Mouse (Mus musculus) liver, embryonic 12.5 days (tissue): Measurements from ENCODE around the gene Olfr748. TPM values are rescaled to one million over a fixed set of nuclear protein-coding genes. Genes with fewer than 3 reads are reported as not detected.
"Not testable (repeated sequence)": the region's sequence is repeated elsewhere in the genome, so short reads cannot be mapped to it uniquely, and the experiment has no call there.

Experiments
- ATAC-seq: fragments of 200-750 bp; cut with Nextera tagmentation; 2 replicates; pipeline ENCODE4 v1.8.0; 2017; ENCODE audit warnings: moderate number of reproducible peaks, mild to moderate bottlenecking, moderate library complexity
- H3K27ac ChIP-seq: fragments of 300-500 bp; sonication (generic); 2 replicates; pipeline ENCODE4 v1.5.1; 2016; ENCODE audit warnings: mild to moderate bottlenecking
- H3K27me3 ChIP-seq: fragments of 300-500 bp; sonication (generic); replicated peaks from 2 replicates; pipeline ENCODE4 v1.6.1; 2016; ENCODE audit warnings: mild to moderate bottlenecking, moderate library complexity
- H3K36me3 ChIP-seq: fragments of 300-500 bp; sonication (generic); 2 replicates; pipeline ENCODE4 v1.6.1; 2016; ENCODE audit warnings: mild to moderate bottlenecking, moderate library complexity
- H3K4me1 ChIP-seq: fragments of 300-500 bp; sonication (generic); 2 replicates; pipeline ENCODE4 v1.6.1; 2016
- H3K4me2 ChIP-seq: fragments of 300-500 bp; sonication (generic); 2 replicates; pipeline ENCODE4 v1.6.1; 2016; ENCODE audit warnings: mild to moderate bottlenecking, moderate library complexity
- H3K4me3 ChIP-seq: fragments of 300-500 bp; sonication (generic); 2 replicates; pipeline ENCODE4 v1.5.1; 2016; ENCODE audit warnings: mild to moderate bottlenecking, moderate library complexity
- H3K9ac ChIP-seq: fragments of 300-500 bp; sonication (generic); 2 replicates; pipeline ENCODE4 v1.6.1; 2016; ENCODE audit warnings: mild to moderate bottlenecking, moderate library complexity
- H3K9me3 ChIP-seq: fragments of 300-500 bp; sonication (generic); replicated peaks from 2 replicates; pipeline ENCODE4 v1.6.1; 2016; ENCODE audit warnings: mild to moderate bottlenecking, moderate library complexity
- WGBS: fragments of 180-500 bp; shearing (Covaris S2); methylation state at CpG from one replicate; pipeline ENCODE4 v1.1.7; 2016; ENCODE audit not compliant: insufficient replicate concordance; 5-methylcytosine and 5-hydroxymethylcytosine counted together
- polyA plus RNA-seq: library from polyadenylated mRNA; unstranded; fragments of >200 nt; fragmentation: Nextera tagmentation; extraction: Ambion mirVana; gene quantifications from 2 replicates; pipeline ENCODE4 v1.2.1, GENCODE M21; 2016

The Olfr748 gene
- polyA plus RNA-seq, result not detected in 2 replicates

GRCm38 (mm10) chr14:50707073-50707472 lies at the start of gene Olfr748:
TSS of gene Olfr748 (plus strand) at chr14:50707373.
- H3K9me3 ChIP-seq, result no peaks in the 10 kb centered on the region
- H3K27ac ChIP-seq, result no peak within 1 kb of the TSS
- H3K4me3 ChIP-seq, result no peak within 1 kb of the TSS
- no peak within 1 kb of the TSS for H3K9ac ChIP-seq
- 38% methylated on average over 1 of the region's 1 CpGs for WGBS
- no peaks in the 10 kb centered on the region for H3K4me1 ChIP-seq
- H3K36me3 ChIP-seq, result no peaks in the 10 kb centered on the region
- H3K27me3 ChIP-seq, result no peaks in the 10 kb centered on the region
- no peak within 1 kb of the TSS for H3K4me2 ChIP-seq
- no peak for ATAC-seq

GRCm38 (mm10) chr14:50693106-50693505 lies 14.1 kb upstream of the Olfr748 start, which contains the start of gene Olfr747:
TSS of gene Olfr747 (minus strand) at chr14:50693206.
- no peak for ATAC-seq
- Histone ChIP-seq H3K4me2 (no peak within 1 kb of the TSS), H3K4me1 (no peaks in the 10 kb centered on the region), H3K4me3 (no peak within 1 kb of the TSS), H3K36me3 (no peaks in the 10 kb centered on the region), H3K27me3 (no peaks in the 10 kb centered on the region), H3K27ac (no peak within 1 kb of the TSS), H3K9me3 (no peaks in the 10 kb centered on the region), H3K9ac (no peak within 1 kb of the TSS)
- WGBS, result 66% methylated on average over 3 of the region's 3 CpGs

GRCm38 (mm10) chr14:50719875-50720274 lies 12.7 kb downstream of the Olfr748 start:
- WGBS, result 78% methylated on average over 15 of the region's 15 CpGs
- H3K9ac ChIP-seq, H3K4me2 ChIP-seq, H3K36me3 ChIP-seq, H3K4me1 ChIP-seq, ATAC-seq, H3K27me3 ChIP-seq, H3K27ac ChIP-seq, H3K4me3 ChIP-seq, H3K9me3 ChIP-seq: not testable (repeated sequence)

- not testable (repeated sequence) for H3K27ac ChIP-seq, ATAC-seq, H3K9ac ChIP-seq, H3K36me3 ChIP-seq, H3K27me3 ChIP-seq, H3K4me3 ChIP-seq, H3K4me2 ChIP-seq, H3K4me1 ChIP-seq, H3K9me3 ChIP-seq
- WGBS, result 69% methylated on average over 3 of the region's 4 CpGs
These were observed 15.2 kb downstream of the Olfr748 start for GRCm38 (mm10) chr14:50722371-50722770.

GRCm38 (mm10) chr14:50740334-50740733 lies 33.2 kb downstream of the Olfr748 start:
- H3K27me3 ChIP-seq, result no peaks in the 10 kb centered on the region
- ATAC-seq, result no peak
- no peaks in the 10 kb centered on the region for H3K36me3 ChIP-seq
- WGBS, result 50% methylated on average over 2 of the region's 2 CpGs
- no peak overlapping the region for H3K9ac ChIP-seq
- H3K4me3 ChIP-seq, result no peak overlapping the region
- H3K4me2 ChIP-seq, result no peak overlapping the region
- H3K4me1 ChIP-seq, result no peaks in the 10 kb centered on the region
- no peak overlapping the region for H3K27ac ChIP-seq
- H3K9me3 ChIP-seq, result no peaks in the 10 kb centered on the region

- Histone ChIP-seq H3K4me3 (no peak overlapping the region), H3K27ac (no peak overlapping the region), H3K4me1 (no peaks in the 10 kb centered on the region), H3K36me3 (no peaks in the 10 kb centered on the region), H3K9ac (no peak overlapping the region), H3K9me3 (no peaks in the 10 kb centered on the region), H3K27me3 (no peaks in the 10 kb centered on the region), H3K4me2 (no peak overlapping the region)
- ATAC-seq, result no peak
- WGBS, result 58% methylated on average over 2 of the region's 2 CpGs
These were observed 34.4 kb downstream of the Olfr748 start for GRCm38 (mm10) chr14:50741584-50741983.

- no peaks in the 10 kb centered on the region for H3K9me3 ChIP-seq
- H3K27me3 ChIP-seq, result no peaks in the 10 kb centered on the region
- no peaks in the 10 kb centered on the region for H3K36me3 ChIP-seq
- no peak within 1 kb of the TSS for H3K27ac ChIP-seq
- H3K9ac ChIP-seq, result no peak within 1 kb of the TSS
- H3K4me1 ChIP-seq, result no peaks in the 10 kb centered on the region
- no peak for ATAC-seq
- H3K4me2 ChIP-seq, result no peak within 1 kb of the TSS
- H3K4me3 ChIP-seq, result no peak within 1 kb of the TSS
These were observed 37.8 kb downstream of the Olfr748 start, which contains the start of gene Olfr749 for GRCm38 (mm10) chr14:50744994-50745393. TSS of gene Olfr749 (minus strand) at chr14:50745094.

- Histone ChIP-seq H3K4me3 (no peak overlapping the region), H3K27me3 (no peaks in the 10 kb centered on the region), H3K9me3 (no peaks in the 10 kb centered on the region), H3K27ac (no peak overlapping the region), H3K4me1 (no peaks in the 10 kb centered on the region), H3K9ac (no peak overlapping the region), H3K4me2 (no peak overlapping the region), H3K36me3 (no peaks in the 10 kb centered on the region)
- ATAC-seq, result no peak
- WGBS, result 49% methylated on average over 5 of the region's 5 CpGs
These were observed 51.4 kb downstream of the Olfr748 start for GRCm38 (mm10) chr14:50758416-50759085.

Other genes starting within 250 kb of the Olfr748 start
- gene Olfr741, start 234.6 kb upstream of the Olfr748 start, polyA plus RNA-seq, result not detected in 2 replicates
- not detected in 2 replicates for gene Olfr742, start 203.8 kb upstream of the Olfr748 start, polyA plus RNA-seq
- gene Olfr743, start 185.5 kb upstream of the Olfr748 start, polyA plus RNA-seq, result not detected in 2 replicates
- gene Olfr744, start 92.5 kb upstream of the Olfr748 start, polyA plus RNA-seq, result not detected in 2 replicates
- not detected in 2 replicates for gene Olfr745, start 68.0 kb upstream of the Olfr748 start, polyA plus RNA-seq
- not detected in 2 replicates for gene Olfr746, start 60.3 kb upstream of the Olfr748 start, polyA plus RNA-seq
- not detected in 2 replicates for gene Olfr747, start 14.2 kb upstream of the Olfr748 start, polyA plus RNA-seq
- gene Olfr749, start 37.7 kb downstream of the Olfr748 start, polyA plus RNA-seq, result not detected in 2 replicates
- gene Ttc5, start 78.1 kb downstream of the Olfr748 start, polyA plus RNA-seq, result 27.3 and 27.9 TPM in 2 replicates
- gene Ccnb1ip1, start 100.4 kb downstream of the Olfr748 start, polyA plus RNA-seq, result not detected in 2 replicates
- 44.8 and 45.8 TPM in 2 replicates for gene Parp2, start 100.5 kb downstream of the Olfr748 start, polyA plus RNA-seq
- gene Tep1, start 163.2 kb downstream of the Olfr748 start, polyA plus RNA-seq, result 2.2 and 3.2 TPM in 2 replicates
- 0.13 and 0.28 TPM in 2 replicates for gene Klhl33, start 190.1 kb downstream of the Olfr748 start, polyA plus RNA-seq
- gene Osgep, start 217.5 kb downstream of the Olfr748 start, polyA plus RNA-seq, result 69.7 and 74.0 TPM in 2 replicates
- 144 and 147 TPM in 2 replicates for gene Apex1, start 217.6 kb downstream of the Olfr748 start, polyA plus RNA-seq
- gene Pip4p1, start 223.5 kb downstream of the Olfr748 start, polyA plus RNA-seq, result 26.1 and 30.6 TPM in 2 replicates
- gene Pnp, start 223.7 kb downstream of the Olfr748 start, polyA plus RNA-seq, result 75.0 and 76.1 TPM in 2 replicates
- not detected in 2 replicates for gene Gm49342, start 237.1 kb downstream of the Olfr748 start, polyA plus RNA-seq
- gene Pnp2, start 248.6 kb downstream of the Olfr748 start, polyA plus RNA-seq, result 4.0 and 4.3 TPM in 2 replicates